Mouse (Mus musculus) right cerebral cortex, postnatal 25 days (tissue): ENCODE measurements at regions not wholly inside any gene's neighbourhood (a gene's known extent, or its start where the extent isn't known, plus 50 kb on each side); places are given as distances from the start of the nearest gene placed in this dataset.

Experiments
- DNase-seq: peaks from one replicate; pipeline ENCODE4 v3.0.0; 2022

GRCm38 (mm10) chr14:76781524-76781880, 224.8 kb upstream of the Serp2 start:
- no peak for DNase-seq

DNA sequence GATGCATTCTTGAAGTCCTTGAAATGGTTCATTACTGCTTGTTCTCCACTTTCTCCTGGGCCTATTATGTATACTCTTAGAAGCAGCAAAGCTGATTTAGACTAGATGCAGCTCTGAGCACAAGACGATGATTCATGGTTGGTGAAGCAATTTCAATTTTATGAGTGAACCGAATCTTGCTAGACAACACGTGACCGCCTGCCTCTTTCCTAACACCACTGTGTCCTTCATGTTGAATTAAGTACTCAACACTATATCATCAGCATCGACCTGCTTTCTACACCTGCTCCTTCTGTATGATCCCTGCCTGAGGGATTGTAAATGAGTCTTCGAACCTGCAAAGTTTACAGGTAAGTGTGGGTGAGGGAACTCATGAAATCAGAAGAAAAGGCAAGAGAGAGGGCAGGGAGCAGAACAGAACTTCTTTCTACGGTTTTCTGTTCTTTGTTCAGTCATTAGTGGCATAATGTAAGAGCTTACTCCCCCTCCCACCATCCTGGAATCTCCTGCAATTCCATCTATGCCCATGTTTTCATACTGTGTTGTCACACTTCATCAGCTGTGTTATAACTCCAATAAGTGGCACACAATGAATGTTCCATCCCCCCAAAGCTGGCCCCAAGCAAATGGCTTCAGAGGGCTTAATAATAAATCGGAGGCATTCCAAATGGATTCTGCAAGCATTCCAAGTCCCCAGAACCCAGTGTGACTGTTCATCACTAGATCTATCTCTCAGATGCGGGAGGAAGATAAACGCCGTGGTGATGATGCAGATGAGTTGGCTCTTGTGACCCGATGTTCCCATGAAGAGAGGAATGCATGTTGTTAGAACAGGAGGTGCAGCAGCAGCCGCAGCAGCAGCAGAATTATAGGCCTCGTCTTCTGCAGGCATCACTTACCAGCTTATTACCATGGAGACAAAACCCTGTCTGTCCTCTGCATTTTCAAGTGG, 224.2 kb upstream of the Serp2 start:
- no peak for DNase-seq

GRCm38 (mm10) chr14:76778541-76779399, 222.1 kb upstream of the Serp2 start:
- peak; percentile 72 for DNase-seq

DNA sequence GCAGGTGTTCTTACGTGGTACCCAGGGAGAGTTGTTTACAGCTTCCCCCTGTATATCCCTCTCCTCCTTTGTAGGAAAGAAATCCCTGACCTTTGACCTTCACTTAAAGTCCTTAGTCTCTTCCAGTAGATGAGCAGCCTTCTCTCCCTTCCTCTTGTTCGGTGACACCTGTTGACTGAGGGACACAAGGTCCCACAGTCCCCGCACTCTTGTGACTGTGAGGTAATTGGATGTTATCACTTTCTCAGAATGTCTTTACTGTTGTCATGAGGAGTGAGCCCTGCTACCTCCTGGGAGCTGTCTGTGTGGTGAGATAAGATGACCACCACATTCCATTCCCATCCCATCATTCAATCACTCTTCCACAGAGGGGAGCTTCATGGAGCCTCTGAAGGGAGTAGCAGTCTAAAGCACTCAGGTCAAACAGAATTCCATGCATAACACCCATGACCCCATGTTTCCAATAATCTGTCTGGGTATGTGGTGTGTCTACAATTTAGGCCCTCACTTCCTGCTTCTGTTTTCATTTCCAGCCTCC, 218.8 kb upstream of the Serp2 start:
- DNase-seq: no peak

DNA sequence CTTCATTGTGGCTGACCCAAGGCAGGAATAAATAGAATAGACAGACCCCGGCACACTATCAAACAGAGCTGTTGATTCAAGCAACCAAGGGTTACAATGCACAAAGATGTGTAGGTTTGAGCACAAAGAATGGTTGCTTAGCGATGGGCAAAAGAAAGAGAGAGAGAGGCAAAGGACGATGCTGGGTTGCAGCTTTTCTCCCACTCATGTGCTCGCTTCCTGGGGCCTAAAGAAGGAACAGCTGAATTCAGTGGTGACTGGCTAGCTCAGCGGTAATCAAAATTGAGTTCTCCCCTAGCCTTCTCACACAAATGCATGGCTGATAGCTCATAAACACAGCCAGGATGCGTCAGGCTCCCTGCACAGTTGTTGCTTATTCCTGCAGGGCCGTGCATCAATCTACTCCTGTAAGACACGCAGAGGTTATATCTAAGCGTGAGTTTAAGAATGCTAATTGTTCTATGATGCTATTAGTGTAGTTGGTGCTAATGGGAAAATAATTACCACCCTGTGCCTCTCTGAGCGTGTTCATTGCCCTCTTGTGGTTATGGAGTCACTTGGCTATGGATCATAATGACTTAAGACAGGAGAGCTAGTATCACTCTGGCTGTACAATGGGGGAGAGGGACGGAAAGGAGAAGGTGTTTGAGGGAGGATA, 216.2 kb upstream of the Serp2 start:
- no peak for DNase-seq

DNA sequence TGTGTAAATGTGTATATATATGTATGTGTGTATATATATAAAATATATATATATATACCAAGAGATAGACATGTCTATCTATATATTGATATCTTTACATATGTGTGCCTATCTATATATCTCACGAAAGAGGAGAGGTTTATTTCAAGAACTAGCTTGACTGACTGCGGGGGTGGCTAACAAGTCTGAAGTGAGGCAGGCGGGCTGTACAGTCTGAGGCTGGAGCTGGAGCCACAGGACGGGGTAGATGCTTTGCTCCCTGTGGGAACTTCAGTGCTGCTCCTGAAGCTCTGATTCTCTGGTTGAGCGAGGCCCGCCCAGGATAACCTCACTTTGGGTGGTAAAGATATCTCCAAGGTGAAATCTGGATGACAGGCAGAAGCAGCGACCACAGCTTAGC, 213.4 kb upstream of the Serp2 start:
- no peak for DNase-seq

- DNase-seq: no peak
These were observed 210.6 kb upstream of the Serp2 start for GRCm38 (mm10) chr14:76767301-76767700.

GRCm38 (mm10) chr14:76766186-76766713, 209.6 kb upstream of the Serp2 start:
- DNase-seq: no peak

- DNase-seq: peak; percentile 67
These were observed 208.4 kb upstream of the Serp2 start for GRCm38 (mm10) chr14:76765094-76765504.

DNA sequence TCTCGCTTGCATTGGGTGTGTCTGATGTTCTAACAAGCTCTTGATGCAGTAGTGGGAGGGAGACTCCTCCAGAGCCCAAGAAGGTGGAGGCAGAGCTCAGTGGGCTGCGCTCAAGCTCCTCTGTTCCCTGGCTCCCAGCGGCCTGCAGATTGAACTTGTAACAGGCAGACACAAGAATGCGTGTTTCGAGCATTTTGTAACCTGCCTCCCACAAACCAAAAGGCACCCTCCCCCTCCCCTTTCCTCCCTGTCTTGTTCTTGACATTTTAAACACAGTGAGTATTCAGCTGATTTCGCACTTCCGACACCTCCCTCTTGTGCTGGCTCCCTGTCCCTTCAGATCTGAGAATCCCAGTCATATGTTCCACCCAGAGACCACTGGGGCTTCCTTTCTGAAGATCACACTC, 207.7 kb upstream of the Serp2 start:
- peak; percentile 69 for DNase-seq

DNA sequence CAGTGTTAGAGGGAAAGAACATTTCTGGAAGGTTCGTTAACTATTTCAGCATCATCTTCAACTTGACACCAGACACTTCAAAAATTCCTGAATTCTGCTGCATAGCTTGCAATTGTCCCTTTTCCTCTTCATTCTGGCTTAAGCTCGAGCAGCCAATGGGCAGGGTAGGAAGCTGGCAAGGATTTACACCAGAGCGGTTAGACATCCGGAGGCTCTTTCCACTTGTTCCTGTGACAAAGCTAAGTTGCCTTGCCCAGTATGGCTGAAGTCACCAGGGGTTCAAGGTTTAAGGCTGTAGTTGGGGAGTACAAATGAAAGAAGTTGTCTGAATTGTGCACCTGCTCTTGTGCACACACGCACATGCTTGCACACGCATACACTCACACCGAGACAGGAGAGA, 206.8 kb upstream of the Serp2 start:
- DNase-seq: no peak

GRCm38 (mm10) chr14:76762777-76763176, 206.1 kb upstream of the Serp2 start:
- DNase-seq: no peak

GRCm38 (mm10) chr14:76761691-76762090, 205.0 kb upstream of the Serp2 start:
- DNase-seq: no peak

- DNase-seq: no peak
These were observed 204.6 kb upstream of the Serp2 start for GRCm38 (mm10) chr14:76761274-76761673.

DNA sequence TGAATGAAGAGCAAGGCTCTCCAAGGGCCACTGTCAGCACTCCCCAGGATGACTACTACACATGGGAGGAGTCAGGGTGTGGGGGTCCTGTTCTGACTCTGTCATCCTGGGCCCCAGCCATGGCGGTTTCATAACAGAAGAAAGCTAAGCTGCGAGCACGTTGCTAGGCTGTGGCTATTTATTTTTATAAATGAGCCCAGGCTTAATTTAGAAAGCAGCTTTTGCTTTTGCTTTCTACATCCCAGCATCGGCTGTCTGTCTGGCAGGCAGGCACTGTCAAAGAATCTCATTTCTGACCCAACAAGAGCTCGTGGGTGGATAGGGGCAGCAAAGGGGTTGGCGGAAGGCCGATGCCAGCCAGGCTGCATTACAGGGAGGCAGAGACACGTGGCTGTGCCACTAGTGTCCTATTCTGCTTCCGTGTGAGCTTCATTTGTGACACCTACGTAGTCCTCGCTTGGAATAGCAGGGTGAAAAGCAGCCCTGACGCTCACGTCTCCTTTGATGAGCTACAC, 203.9 kb upstream of the Serp2 start:
- peak; percentile 84 for DNase-seq

DNA sequence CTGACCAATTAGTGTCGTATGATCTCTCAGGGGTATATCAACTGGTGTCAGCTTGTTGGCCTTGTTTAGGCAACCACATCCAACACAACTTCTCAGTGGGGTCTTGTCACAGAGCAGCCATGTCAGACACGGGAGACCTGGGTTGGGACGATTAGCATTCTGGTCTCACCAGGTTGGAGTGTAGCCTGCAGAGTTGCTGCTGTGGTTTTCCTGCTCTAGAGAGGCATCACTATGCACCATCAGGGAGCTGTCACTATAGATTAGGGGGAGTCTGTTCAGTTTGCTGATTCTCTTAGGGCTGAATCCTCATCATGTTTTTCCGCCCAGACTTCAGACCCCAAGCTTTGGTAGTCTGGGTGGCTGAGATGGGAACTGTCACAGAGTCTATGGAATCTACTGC, 202.7 kb upstream of the Serp2 start:
- DNase-seq: no peak

- no peak for DNase-seq
These were observed 201.9 kb upstream of the Serp2 start for GRCm38 (mm10) chr14:76758589-76758988.

- no peak for DNase-seq
These were observed 199.1 kb upstream of the Serp2 start for GRCm38 (mm10) chr14:76755591-76756376.

GRCm38 (mm10) chr14:76753734-76754133, 197.0 kb upstream of the Serp2 start:
- no peak for DNase-seq

- no peak for DNase-seq
These were observed 192.5 kb upstream of the Serp2 start for GRCm38 (mm10) chr14:76749178-76749577.

- no peak for DNase-seq
These were observed 192.0 kb upstream of the Serp2 start for GRCm38 (mm10) chr14:76748711-76749110.

DNA sequence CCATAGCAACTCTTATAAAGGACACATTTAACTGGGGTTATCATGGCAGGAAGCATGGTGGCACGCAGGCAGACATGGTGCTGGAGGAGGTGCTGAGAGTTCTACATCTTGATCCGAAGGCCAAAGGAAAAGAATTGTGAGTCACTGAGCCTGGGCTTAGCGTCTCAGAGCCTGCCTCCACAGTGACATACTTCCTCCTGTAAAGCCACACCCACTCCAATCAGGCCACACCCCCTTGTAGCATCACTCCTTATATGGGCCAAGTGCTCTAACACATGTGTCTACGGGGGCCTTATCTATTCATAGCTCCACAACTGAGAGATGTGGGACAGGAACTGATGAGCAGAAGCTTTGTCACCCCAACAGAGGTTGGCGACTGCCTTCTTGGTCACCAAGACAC, 191.1 kb upstream of the Serp2 start:
- no peak for DNase-seq
